Mouse (Mus musculus): ENCODE measurements around the gene Grm8.

The Grm8 gene

DNA sequence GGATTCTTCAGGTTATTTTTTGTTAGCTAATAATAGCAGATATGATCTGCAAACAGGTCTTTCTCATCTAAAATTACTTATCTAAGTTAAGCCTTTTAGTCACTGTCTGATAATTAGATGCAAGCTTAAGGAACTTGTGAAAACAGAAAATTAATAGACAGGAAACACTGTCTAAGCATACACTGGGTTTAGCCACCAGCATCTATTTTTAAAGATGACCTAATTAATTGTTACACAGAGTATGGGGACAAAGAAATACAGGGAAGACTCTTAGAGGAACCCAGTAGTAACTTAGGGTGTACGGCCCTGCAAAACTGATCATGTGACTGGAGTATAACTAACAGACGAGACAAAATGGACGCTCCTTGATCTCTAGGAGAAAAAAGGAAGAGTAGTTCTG lies 92.6 kb downstream of the Grm8 start:
- no peak for DNase-seq (ENCODE audit: low read depth, low spot score)

DNA sequence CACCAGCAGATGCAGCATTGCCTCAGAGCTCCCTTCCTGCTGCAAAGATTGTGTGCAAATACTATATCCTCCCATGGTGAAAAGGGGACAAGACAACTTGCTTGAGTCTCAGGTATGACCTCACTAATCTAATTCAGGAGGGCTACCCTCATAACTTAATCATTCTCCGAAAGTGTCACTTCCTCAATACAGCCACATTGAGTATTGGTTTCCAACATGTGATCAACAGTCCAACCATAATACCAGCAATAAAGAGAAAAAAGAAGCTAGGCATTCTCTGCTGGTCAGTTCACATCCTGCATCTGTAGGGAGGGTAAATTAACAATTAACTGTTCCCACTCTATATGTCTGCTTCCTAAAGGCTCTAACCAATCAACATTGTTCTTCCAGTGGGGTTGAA lies 94.2 kb downstream of the Grm8 start:
- no peak for DNase-seq (ENCODE audit: low read depth, low spot score)

DNA sequence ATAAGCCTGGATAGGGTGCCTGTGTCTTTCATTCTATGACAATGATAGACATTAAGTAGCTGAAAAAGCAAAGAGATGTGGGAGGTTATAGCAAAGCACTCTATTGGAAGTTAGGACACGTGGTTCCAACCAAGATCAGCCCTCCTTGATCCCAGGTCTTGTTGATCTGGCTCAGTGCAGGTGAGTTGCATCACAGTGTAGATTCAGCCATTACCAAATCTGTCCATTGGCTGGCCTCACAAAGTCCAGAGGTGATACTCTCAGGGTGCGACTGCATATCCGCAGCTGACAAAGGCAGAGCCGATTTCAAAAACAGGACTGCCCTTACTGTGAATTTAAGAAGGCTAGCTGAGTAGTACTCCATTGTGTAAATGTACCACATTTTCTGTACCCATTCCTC lies 103.0 kb downstream of the Grm8 start:
- DNase-seq (ENCODE audit: low read depth, low spot score), result no peak

DNA sequence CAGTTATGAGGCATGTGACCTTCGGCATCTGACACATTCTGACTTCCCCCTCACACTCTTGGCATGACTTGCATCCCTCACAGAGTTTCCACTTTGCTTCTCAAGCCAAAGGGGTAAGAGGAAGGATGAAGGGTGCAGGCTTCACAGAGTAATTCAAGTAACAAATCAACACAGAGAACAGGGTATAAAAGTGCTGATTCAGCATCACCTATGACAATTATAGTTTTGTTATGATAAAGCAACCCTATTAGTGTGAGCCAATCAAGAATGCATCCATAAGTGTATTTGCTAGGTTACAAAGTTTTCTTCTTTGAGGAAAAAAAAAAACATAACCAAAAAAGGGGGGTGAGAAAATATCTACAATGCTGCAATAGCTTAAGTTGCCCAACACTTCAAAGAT lies 117.3 kb downstream of the Grm8 start:
- no peak for DNase-seq (ENCODE audit: low read depth, low spot score)

DNA sequence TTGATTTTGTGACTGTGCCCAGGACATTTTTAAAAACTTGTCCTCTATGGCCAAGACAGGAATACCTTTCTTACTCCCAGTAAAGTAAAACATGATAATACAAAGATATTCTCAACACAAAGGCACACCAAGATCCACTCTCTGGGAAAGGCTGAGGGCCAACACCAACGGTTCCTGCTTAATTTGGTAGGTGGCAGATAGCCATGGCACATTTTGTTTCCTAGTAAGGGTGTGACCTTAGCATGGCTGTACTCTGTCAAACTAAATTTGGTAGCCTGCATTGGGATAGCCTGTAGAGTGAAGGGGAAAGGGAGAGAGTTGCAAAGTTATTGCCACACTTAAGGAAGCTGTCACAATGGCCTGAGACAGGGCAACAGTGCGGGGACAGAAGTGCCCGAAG lies 128.0 kb downstream of the Grm8 start:
- DNase-seq (ENCODE audit: low read depth, low spot score), result no peak

DNA sequence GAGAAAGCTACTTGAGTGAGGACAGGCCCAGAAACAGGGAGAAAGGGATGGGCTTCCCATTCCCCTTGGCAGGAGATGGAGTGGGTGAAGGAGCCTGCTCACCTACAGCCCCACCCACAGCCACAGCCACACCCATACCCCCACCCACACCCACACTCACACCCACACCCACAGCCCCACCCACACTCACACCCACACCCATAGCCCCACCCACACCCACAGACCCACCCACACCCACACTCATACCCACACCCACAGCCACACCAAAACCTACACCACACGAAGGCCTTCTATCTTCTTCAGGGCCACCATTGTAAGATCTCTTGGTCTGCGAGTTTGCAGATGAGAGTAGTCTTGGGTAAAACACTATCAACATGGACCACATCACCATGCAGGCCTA lies 137.7 kb downstream of the Grm8 start:
- DNase-seq (ENCODE audit: low read depth, low spot score), result no peak

DNA sequence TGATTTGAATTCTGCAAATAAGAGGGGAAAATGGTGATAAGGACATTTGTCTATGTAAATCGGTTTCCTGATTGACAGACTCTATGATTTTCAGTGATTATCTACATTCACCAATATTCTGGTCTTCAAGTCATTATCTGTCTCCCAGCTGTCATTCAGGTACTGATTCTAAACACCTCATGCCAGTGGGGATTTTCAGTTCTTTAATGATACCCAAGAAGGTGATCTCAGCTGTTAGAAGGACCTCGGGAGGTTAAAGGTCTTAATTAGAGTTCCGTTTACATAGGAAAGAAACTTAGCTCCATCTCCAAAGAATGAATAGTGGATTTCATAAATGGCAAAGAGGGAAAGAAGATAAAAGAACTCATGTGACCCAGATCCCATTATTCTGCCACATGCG lies 143.7 kb downstream of the Grm8 start:
- DNase-seq (ENCODE audit: low read depth, low spot score), result no peak

DNA sequence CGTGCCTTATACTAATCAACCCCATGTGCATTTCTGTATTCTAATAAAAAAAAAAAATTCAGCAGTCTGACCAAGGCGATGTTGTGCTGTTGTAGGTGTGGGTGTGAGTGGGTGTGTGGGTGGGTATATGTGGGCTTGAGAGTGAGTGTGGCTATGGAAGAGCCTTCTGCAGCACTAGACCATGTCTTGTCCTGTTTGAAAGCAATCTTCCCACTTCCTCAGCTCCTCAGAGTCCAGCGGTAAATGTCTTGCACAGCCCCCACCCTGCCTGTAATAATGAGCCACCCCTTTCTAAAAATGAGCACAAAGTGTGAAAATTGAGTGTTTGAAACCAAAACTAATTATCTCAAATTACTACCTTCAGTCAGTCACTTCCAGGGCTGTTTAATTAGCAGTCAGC lies 152.4 kb downstream of the Grm8 start:
- DNase-seq (ENCODE audit: low read depth, low spot score), result no peak

DNA sequence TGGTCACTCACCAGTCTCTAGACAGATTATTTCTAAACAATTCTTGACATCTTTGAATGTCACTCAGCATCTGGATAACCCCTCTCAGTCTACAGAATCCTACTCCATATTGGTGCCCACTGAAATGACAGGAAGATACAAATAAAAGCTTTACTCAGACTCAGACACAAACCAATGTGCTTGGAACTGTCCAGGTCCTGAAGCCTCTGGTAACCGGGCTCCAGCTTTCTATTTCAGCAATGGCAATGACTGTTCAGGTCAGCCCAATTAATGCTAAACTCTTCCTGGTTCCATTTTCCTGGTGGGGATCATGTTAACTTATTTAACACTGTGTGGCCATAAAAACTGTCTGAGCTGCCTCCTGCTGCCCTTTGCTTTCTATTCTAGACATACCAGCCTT lies 153.0 kb downstream of the Grm8 start:
- DNase-seq (ENCODE audit: low read depth, low spot score), result no peak

DNA sequence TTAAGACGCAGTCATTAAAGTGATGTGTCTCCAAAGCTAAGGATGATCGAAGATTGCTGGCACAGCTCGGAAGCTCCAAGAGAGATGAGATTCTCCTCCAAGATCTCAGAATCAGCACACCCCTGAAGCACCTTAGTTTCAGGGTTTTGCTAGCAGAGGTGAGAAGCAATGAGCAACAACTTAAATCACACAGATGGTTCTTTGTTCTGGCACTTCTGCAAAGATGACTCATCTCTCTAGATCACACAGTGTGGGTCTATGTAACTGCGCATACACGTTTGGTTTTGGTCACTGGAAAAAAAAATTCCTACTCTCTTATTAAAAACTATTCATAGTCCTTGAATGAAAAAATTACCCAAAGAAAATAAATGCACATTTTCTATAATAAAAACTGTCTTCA lies 157.6 kb downstream of the Grm8 start:
- no peak for DNase-seq (ENCODE audit: low read depth, low spot score)

DNA sequence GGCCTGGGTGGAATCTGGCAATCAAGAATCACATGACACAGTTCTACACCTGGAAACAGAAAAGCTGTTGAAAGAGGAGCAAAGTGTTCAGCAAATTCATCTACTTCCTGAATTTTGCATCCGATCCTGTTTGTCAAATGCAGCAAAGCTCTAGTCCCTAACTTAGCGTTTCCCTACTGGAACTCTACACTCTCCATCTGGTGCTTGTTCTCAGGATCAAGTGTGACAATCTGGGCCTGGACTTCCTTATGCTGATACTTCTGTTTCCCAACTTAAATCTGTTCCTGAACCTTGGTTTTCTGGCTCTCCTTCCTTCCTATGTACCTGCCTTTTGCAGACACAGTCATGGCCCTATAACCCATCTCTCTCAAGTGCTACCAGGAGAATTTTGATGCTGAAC lies 166.1 kb downstream of the Grm8 start:
- no peak for DNase-seq (ENCODE audit: low read depth, low spot score)

DNA sequence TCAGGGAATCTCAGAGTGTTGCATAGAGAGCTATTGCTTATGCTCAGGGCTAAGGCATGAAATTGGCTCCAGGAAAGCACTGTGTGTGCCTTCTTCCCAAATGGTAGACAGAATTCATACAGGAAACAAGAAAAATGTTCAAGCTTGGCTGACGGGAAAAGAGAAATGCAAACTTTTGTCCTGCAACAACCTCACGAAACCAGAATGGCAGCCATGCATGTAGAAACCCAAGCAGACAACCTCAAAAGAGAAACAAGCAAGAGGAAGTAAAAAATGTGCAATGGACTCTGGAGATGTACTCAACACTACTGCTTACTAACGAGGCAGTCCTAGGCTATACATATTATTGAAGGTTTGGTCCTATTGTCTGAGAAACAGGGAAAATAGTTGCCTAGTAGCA lies 167.9 kb downstream of the Grm8 start:
- no peak for DNase-seq (ENCODE audit: low read depth, low spot score)

DNA sequence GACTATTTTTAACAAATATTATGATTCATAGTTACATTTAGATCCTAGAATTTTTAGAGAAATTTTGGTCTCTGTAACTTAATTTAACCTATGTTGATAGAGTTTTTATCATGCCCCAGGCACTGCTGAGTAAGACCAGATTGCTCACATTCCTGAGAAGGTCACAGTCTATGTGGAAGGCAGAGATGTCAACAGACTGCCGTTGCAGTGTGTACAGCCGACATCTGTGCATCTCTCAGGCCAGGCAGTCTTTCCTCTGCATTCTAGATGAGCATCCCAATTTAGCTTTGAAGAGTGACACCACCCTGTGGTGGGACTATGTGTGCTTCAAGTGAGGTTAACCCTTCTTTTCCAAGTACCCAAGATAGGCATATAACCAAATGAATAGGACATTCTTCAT lies 169.7 kb downstream of the Grm8 start:
- DNase-seq (ENCODE audit: low read depth, low spot score), result no peak

DNA sequence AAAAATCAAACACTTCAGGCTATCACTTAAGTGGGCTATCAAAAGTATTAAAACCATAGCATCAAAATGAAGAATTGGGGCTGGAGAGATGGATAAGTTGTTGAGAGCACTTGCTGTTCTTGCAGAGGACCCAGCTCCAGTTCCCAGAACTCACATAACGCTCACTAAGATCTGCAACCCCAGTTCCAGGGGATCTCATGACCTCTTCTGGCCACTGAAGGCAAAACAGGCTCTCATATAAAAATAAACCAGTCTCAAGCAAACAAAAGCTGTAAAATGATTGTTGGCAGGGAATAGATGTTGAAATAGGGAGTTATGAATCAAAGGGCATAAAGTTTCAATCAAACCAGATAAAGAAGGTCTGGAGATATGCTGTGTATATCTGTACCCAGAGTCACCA lies 171.1 kb downstream of the Grm8 start:
- no peak for DNase-seq (ENCODE audit: low read depth, low spot score)

DNA sequence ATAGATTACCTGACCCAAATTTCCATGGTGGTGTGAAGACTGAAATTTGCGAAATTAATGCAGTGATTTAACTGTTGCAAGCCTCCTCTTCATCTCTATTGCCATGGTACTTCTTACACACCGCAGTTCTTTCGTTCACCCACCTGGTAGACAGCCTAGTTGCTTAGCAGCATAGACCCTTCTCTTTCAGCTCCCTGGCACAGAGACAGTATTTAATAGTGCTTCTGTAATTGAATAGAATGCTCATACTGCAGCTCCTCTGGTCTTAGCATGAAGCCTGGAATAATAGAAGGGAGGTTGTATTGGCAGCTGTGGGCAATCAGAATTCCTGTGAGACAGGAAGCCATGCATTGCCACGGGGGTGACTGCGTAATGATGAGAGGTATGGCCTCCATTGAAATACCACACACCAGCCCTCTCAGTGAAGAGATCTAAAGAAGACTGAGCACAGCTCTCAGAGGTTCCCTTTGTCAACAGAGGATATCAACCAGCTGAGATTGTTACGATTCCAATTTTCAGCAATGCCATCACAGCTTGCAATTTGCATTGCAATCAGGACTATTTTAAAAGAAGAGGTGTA lies 178.6 kb downstream of the Grm8 start:
- DNase-seq (ENCODE audit: low read depth, low spot score), result no peak

DNA sequence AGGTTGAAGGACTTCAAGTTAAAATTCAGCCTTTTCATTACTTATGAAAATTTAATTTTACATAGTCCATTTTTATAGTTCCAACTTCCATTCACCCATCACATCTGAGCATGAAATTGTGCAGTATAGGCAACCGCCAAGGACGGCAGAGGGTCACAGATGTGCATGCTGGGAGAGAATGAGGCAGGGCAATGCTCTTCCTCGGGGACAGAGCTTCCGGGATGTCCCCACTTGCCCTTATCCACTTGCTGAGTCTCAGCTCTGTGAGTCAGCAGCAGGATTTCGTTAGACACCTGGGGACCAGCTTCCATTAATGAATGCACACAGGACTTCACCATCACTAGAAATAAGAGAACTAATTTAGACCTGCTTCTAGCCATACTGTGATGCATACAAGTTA lies 183.5 kb downstream of the Grm8 start:
- DNase-seq (ENCODE audit: low read depth, low spot score), result no peak

DNA sequence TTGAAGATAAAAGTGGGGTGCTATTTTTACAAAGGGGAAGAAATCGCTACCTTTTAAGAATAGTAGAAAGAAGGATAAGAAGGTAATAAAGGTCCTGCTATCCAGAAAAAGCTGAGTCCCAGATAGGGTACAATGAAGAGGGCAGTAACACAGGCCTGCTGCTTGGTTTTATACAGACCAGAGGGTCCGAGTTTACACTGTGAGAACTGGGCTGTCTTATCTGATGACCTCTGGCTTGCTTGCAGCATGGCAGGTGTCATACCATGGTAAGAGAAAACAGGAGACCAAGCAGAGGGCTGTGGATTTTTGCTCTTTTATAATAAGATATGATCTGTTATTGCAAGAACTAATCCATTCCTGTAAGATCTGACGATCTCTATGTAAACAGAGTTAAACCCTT lies 206.9 kb downstream of the Grm8 start:
- no peak for DNase-seq (ENCODE audit: low read depth, low spot score)

DNA sequence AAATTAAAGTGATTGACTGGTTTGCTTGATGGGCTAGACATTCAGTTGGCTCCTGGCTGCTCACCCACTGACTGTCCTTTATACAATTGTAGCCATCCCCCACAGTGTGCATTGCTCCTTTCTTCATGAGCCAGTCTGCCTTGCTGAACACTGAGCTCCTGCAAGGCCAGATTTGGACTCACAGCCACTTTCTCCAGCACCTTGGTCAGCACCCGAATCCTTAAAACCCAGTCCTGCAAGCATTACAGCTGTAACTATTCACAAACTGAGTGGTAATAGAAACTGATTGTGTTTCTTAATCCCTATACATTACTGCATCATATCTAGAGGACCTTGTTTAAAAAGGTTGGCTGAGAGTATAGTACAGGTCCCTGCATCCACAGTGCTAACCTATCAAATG lies 221.7 kb downstream of the Grm8 start:
- no peak for DNase-seq (ENCODE audit: low read depth, low spot score)

DNA sequence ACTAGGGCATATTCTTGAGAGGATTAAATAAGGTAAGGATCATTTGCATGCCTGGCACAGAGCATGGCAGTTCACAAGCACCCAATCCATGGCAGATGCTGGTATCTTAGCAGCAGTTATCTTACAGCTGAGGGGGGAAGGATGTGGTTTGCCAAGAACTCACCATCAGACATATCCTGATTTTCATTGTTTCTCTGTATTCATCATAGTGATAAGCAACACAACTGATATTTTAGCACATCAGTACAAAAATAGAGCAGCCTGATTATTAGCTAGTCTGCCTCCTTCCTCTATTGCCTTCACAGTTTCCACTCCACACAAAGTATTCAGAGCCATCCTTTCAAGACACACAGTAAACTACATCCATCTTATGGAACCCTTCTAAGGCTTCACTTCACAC lies 230.6 kb downstream of the Grm8 start:
- DNase-seq (ENCODE audit: low read depth, low spot score), result no peak

DNA sequence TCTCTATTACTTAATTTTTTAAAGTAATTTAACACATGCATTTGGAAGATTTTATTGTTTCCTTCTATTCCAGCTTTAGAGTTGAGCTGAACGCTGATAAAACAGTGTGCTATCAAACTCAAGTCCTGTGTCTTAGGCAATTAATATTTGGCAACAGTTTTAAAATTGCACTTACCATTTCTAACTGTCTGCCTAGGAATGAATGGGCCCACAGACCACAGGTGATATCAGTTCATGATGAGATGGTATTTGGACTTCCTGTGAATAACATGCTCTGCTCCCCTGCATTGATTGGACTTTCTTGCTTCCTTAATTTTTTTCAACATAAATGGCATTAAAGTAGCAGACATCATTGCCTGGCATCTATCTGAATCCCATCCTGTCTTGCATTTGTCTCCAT lies 232.8 kb downstream of the Grm8 start:
- DNase-seq (ENCODE audit: low read depth, low spot score), result no peak

DNA sequence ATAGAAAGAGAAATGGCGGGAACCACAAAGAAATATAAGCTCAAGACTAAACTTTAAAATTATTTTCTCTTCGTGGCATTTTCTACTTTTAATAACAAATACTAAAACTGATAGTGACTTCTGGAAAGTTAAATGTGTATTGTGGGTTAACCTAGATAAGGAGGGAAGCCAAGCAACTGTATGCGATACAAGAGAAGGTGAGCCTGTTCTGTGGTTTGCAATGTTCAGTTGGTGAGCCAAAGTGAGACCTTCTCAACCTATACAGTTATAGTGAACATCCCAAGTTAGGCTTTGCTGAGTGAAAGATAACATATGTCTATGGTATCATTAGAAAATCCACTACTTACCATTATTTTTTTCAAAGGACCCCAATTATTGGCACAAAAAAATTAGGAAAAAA lies 233.6 kb downstream of the Grm8 start:
- no peak for DNase-seq (ENCODE audit: low read depth, low spot score)

DNA sequence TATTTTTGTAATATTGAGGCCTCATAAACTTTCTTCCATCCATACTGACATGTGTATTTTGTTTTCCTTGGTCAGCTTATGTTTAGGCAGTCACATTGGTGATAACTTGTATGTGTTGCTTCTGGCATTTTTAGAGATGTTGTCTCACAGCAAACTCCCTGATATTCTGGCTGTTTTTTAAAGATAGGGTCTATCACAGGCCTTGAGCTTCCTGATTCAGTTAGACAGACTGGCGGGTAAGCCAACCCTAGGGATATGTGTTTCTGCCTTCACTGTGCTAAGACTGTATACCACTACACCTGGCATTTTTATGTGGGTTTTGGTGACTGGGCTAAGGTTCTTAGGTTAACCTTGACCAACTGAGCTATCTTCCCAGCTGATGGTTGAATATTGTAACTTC lies 239.8 kb downstream of the Grm8 start:
- DNase-seq (ENCODE audit: low read depth, low spot score), result no peak

DNA sequence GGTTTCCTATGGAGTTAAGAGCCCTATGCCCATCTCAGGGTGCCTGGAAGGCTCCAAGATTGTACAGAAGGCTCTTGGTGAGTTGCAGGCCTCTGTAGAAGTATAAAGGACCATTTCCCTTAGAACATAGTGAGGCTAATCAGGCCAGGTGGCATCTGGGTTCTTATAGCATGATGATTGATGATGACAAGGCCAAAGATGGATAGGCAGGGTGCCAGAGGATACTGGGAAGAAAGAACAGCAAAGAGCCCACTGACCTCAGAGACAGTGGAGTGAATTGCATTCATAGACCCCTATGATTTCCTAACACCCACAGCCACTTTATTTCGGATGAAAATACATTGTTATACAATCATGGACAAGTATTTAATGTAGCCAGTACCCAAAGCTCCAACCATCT lies 242.1 kb downstream of the Grm8 start:
- DNase-seq (ENCODE audit: low read depth, low spot score), result no peak

DNA sequence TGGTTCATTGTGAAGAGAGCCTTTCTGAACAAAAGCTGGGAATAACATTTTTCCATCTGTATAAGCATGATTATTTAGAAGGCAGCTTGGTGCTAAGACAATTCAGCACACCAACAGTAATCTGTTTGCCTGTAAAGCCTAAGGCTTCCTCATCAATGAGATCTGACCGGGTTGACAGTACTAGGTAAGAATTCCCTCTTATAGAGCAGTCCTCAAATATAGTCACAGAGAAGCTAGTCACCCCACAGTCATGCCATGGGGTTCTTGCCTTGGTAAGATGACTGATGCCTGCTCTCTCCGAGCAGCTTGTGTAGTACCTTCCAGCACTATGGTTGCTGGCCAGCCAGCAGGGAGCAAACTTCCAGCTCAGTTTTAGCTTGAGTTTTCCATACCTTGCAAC lies 246.6 kb downstream of the Grm8 start:
- DNase-seq (ENCODE audit: low read depth, low spot score), result no peak

DNA sequence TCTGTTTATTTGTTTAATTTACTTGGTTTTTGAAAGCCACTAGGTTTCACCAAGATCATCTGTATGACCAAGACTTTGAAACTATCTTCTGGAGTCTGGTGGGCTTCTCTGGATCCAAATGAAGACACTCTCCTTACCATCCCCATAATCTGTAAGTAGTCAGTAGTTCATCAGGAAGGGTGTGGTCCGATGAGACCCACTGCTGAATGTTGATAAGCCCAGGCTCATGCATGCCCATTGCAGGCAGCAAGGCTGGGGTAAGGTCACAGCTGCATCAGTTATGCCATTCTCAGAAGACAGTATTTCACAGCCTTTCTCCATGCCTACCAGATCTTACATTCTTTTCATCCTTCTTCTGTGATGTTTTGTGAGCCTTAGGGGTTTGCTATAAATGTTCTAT lies 247.1 kb downstream of the Grm8 start:
- DNase-seq (ENCODE audit: low read depth, low spot score), result no peak

Measured in retina, postnatal 7 days (tissue).